Mouse (Mus musculus) ovary, adult 10 weeks (tissue): ENCODE data around the gene Tinag. TPM values are rescaled to one million over a fixed set of nuclear protein-coding genes. Genes with fewer than 3 reads are reported as not detected.

Experiments used
- polyA plus RNA-seq: library from polyadenylated mRNA; stranded (reverse); fragments of 350-450 nt; fragmentation: Illumina TruSeq; extraction: RNeasy Lipid Tissue Mini Kit (QIAGEN cat#74804); gene quantifications from one replicate; pipeline ENCODE4 v1.2.3, GENCODE M21; 2014

Tinag gene
- not detected for polyA plus RNA-seq

DNA sequence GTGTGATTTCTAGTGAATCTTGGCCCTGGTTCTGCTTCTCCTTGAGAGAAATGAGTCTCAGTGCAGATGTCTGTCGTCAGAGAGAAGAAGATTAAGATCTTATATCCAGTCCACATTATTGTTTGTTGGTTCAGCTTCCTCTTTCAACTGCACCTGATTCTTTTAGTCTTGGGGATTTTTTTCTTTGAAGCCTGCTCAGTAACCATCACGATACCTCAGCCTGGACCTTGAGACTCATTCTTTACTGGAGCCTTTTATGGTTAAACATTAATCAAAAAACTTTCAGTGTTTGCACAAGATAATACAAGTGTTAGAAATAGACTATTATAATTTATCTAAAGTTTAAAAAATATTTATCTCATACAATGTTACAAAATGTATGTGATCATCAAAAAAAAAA, at the start of gene Tinag:
TSS of gene Tinag (minus strand) at position 210 of the 400 bp plus-strand sequence.

